Mouse (Mus musculus) E14TG2a.4 (cell line): Measurements from ENCODE around the gene Cux2.

Experiments used
- H3K27me3 ChIP-seq: 2 replicates; pipeline ENCODE4 v1.6.1; 2014; ENCODE audit warnings: low read length, control low read depth; ENCODE audit not compliant: insufficient read depth
- H3K36me3 ChIP-seq: 2 replicates; pipeline ENCODE4 v1.6.1; 2014; ENCODE audit warnings: low read length, control low read depth; ENCODE audit not compliant: insufficient read depth
- H3K4me1 ChIP-seq: replicated peaks from 2 replicates; pipeline ENCODE4 v1.6.1; 2014; ENCODE audit warnings: low read depth, low read length, control low read depth
- H3K4me3 ChIP-seq: replicated peaks from 2 replicates; pipeline ENCODE4 v1.5.1; 2014; ENCODE audit warnings: mild to moderate bottlenecking, low read length
- H3K9me3 ChIP-seq: 2 replicates; pipeline ENCODE4 v1.6.1; 2014; ENCODE audit warnings: low read length, control low read depth
- CTCF ChIP-seq: conservative IDR thresholded peaks from 2 replicates; pipeline ENCODE4 v1.5.1; 2014; ENCODE audit warnings: low read length
- NANOG ChIP-seq: IDR thresholded peaks from 2 replicates; pipeline ENCODE4 v1.6.1; 2014; ENCODE audit warnings: borderline replicate concordance, low read length, mixed read lengths
- POU5F1 ChIP-seq: IDR thresholded peaks from 2 replicates; pipeline ENCODE4 v1.6.1; 2014; ENCODE audit warnings: low read length, borderline replicate concordance

Gene Cux2

DNA sequence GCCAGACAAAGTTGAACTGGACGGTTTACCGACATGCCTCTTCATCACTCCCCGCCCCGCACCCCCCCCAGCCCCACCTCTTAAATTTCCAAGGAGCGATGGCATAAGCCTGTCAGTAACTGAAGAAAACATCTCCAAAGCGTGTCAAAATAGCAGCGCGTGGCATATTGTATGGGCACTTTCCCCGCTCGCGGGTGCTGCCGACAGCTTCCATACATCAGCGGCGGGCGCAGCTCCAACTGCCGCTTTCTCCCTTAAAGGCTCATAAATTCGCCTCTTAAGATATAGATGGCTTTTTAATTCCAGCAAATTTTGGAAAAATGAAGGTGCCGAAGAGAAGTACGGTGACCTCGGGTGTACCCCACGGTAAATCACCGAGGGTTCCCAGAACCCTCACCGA is 124.6 kb downstream of the Cux2 start:
- Histone ChIP-seq H3K36me3 (no peaks in the 10 kb centered on the region), H3K27me3 (peaks cover 38% of the 10 kb centered on the region), H3K4me1 (peaks cover 28% of the 10 kb centered on the region), H3K9me3 (no peaks in the 10 kb centered on the region), H3K4me3 (peak overlapping the region; percentile 27)
- TF ChIP-seq NANOG (no peak), POU5F1 (no peak), CTCF (no peak)

DNA sequence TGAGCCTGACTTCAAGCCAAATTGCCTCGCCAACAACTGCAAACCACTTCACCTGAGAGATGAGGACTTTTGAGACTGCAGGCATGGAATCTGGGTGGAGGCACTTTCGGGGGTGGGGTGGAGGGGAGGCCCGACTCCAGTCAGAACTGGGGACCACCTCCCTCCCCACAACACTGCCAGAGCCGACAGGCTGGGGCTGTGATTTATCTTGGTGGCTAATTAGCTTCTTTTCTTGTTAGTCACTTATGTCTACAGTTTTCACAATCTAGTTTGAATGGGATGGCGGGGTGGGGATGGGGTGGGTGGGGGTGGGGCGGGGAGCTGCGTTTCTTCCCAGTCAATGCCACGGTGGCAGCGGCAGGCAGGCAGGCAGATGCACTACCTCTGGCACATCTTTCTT is 125.5 kb downstream of the Cux2 start:
- Histone ChIP-seq H3K9me3 (no peaks in the 10 kb centered on the region), H3K27me3 (peaks cover 38% of the 10 kb centered on the region), H3K4me3 (no peak overlapping the region), H3K36me3 (no peaks in the 10 kb centered on the region), H3K4me1 (peaks cover 28% of the 10 kb centered on the region)
- TF ChIP-seq CTCF (no peak), NANOG (no peak), POU5F1 (no peak)

DNA sequence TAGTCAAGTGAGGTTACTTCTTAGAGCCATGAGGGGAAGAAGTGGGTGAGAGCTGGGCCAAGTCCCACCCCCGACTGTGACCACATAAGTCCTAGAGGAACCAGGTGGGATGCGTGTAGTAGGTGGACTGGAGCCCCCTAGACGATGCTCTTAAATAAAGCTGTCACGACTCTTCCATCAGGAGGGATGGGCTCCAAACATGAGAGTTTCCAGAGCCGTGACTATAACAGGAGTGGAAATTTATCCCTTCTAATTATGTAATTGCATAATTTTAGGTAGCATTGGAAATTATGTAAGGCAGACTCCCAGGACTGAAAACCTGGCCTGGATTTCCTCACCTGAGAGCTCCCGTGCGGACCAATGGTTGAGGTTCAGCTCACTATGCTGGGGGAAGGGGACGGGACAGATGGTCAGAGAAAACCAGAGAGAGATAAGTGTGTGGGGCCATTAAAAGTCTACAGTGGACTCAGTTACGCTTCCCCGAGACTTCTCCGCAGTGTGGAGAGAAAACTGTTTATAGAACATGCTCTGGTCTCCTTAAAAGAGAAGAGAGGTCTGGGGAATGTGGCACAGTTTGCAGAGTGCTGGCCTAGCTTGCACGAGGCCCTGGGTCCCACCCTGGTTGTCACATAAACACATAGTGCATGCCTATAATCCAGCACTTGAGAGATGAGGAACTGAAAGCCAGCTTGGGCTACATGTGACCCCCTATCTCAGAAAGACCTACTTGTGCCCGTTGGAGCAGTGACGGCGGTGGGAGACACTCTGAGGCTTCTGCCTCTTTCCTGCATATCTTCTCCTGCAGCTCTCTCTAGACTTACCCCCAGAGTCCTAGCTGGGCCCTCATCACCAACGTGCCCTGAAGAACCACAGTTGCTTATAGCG is 126.7 kb downstream of the Cux2 start:
- peaks cover 38% of the 10 kb centered on the region for H3K27me3 ChIP-seq
- H3K36me3 ChIP-seq: no peaks in the 10 kb centered on the region
- no peaks in the 10 kb centered on the region for H3K9me3 ChIP-seq
- H3K4me3 ChIP-seq: no peak overlapping the region
- TF ChIP-seq CTCF (no peak), NANOG (no peak), POU5F1 (no peak)
- peaks cover 28% of the 10 kb centered on the region for H3K4me1 ChIP-seq

DNA sequence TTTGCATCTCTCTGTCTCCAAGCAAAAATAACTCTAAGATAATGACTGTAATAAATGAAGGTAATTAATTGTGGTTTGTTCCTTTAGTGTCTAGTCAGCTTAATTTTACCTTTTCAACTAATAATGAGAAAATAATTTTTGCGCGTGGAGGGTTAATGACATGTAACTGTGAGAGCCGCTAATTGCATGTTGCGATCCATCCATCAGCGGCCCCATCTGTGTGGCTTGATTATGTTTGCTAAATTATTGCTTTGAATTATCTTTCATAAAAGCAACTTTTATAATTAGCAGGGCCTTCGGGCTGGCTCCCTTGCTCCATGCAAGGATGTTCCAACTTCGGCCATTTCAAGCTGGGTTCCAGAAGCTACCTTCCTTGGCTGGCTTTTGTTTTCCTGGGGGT is 130.7 kb downstream of the Cux2 start:
- Histone ChIP-seq H3K4me3 (no peak overlapping the region), H3K36me3 (no peaks in the 10 kb centered on the region), H3K4me1 (peaks cover 13% of the 10 kb centered on the region), H3K27me3 (peaks cover 25% of the 10 kb centered on the region), H3K9me3 (no peaks in the 10 kb centered on the region)
- no peak for TF ChIP-seq POU5F1

DNA sequence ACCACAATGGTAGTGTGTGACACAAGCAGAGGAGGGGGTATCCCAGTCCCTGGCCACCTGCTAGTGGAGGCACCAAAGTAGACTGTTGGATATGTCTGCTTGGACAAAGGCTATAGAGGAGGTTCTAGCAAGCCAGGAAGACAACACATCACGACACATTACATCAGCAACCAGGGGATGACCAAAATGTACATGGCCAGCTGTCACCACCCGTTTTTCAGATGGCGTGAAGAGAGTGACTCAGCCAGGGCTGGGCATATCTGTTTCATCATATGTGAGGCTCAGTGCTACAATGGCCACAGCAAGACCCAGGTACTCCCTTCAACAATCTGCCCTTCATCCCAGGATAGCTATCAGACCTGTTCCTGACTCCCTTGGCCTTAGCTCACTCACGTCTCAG is 133.1 kb downstream of the Cux2 start:
- Histone ChIP-seq H3K4me1 (peaks cover 6% of the 10 kb centered on the region), H3K27me3 (peaks cover 24% of the 10 kb centered on the region), H3K4me3 (no peak overlapping the region), H3K36me3 (no peaks in the 10 kb centered on the region), H3K9me3 (no peaks in the 10 kb centered on the region)
- TF ChIP-seq NANOG (no peak), CTCF (no peak), POU5F1 (no peak)

DNA sequence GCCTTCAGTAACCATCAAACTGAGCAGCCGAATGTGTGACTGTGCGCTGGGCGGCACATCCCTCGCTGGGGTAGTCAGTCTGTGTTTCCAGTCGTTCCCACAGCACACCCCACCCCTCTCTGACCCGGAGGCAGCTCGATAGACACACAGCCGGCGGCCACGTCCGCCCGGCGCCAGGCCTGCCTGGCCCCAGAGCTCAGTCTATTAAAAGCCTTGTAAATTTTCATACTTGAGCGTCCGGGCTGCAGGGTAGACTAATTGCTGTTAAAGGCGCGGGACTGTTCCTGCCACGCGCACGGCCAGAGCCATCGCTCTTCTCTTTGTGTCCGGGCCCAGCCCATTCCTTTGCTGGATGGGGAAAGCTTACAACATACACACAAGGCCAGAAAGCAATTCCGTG is 135.9 kb downstream of the Cux2 start:
- peaks cover 8% of the 10 kb centered on the region for H3K4me1 ChIP-seq
- no peaks in the 10 kb centered on the region for H3K36me3 ChIP-seq
- H3K9me3 ChIP-seq: no peaks in the 10 kb centered on the region
- peaks cover 26% of the 10 kb centered on the region for H3K27me3 ChIP-seq
- TF ChIP-seq CTCF (no peak), POU5F1 (no peak), NANOG (no peak)
- peak overlapping the region; percentile 62 for H3K4me3 ChIP-seq

DNA sequence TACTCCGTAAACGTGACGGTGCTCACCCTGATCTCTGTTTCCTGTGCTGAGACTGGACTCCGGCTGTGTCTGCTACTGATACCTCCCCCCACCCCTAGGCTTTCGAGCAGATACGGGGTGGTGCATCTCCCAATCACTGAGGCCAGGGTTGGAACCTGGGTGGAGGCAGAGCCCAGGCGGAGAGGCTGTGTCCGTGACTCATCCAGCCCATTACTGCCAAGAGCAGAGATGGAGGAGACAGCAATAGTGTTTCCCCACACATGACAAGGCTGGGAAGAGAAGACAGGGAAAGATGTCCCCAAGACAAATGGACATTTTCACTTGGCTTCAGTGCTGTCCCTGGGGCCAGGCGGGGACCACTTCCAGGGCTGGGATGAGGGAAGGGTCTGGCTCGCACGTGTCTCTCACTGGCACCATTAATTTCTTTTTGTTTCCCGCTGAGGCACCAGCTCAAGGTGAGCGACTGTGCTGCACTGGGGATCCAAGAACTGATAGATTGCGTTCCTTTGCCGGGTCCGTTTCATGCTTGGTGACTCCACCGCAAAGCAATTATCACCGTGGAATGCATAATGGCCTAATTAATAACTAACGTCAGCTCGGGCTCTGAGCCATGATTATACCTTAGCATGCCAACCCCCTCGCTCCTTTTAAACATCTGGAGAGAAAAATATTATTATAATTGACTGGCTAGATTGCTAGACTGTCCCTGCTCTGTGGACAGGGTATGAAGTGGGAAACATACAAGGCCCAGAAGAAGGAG is 140.5 kb downstream of the Cux2 start:
- TF ChIP-seq POU5F1: no peak
- no peak for TF ChIP-seq CTCF
- no peak for TF ChIP-seq NANOG
- Histone ChIP-seq H3K9me3 (no peaks in the 10 kb centered on the region), H3K36me3 (no peaks in the 10 kb centered on the region), H3K27me3 (peaks cover 23% of the 10 kb centered on the region), H3K4me3 (no peak overlapping the region), H3K4me1 (peaks cover 34% of the 10 kb centered on the region)

DNA sequence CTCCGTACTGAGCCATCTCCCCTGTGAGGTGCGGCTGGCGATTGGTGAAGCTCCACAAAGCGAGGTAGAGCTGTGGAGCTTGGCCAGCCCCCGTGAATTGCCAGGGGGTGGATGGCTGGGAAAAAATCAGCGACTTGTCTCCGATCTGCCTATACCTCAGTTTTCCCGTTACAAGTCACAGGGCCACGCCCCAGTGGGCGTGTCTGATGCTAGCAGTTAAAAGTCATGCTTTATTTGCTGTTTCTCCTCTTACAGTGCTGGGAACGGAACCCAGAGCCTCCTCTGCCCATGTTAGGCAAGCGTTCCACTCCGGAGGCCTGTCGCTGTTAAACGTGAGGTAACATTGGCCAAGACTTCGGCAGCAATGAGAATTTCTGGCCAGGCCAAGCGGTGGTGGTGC is 144.2 kb downstream of the Cux2 start:
- TF ChIP-seq NANOG (no peak), CTCF (no peak), POU5F1 (no peak)
- no peaks in the 10 kb centered on the region for H3K27me3 ChIP-seq
- peaks cover 37% of the 10 kb centered on the region for H3K4me1 ChIP-seq
- H3K36me3 ChIP-seq: no peaks in the 10 kb centered on the region
- H3K9me3 ChIP-seq: no peaks in the 10 kb centered on the region
- H3K4me3 ChIP-seq: 0 out of 2 replicates have a peak overlapping the region, but pooled peaks have one; percentile 1

DNA sequence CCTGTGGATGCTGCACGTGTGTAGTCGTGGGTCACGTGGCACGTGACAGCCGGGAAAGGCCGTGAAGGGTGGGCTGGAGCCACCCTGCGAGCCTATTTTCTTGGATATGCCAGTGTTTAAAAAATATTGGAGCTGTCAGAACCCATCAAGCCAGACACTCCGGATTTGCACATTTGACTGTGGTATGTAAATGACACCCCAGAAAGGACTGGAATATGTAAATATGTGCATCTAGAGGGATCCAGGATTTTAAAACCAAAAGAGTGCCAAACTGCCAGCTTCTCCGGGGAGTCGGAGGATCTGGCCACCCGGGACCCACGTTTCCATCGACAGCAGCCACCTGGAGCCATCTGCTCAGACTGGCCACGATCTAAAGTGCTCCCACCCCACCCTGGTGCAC is 145.1 kb downstream of the Cux2 start:
- no peaks in the 10 kb centered on the region for H3K9me3 ChIP-seq
- no peak for TF ChIP-seq NANOG
- no peak for TF ChIP-seq CTCF
- TF ChIP-seq POU5F1: no peak
- no peaks in the 10 kb centered on the region for H3K27me3 ChIP-seq
- H3K4me1 ChIP-seq: peaks cover 37% of the 10 kb centered on the region
- no peak overlapping the region for H3K4me3 ChIP-seq
- no peaks in the 10 kb centered on the region for H3K36me3 ChIP-seq
